Mouse (Mus musculus) megakaryocyte, adult 5-6 weeks (primary cell): Measurements from ENCODE around the gene Vps13d. TPM values are rescaled to one million over a fixed set of nuclear protein-coding genes. Genes with fewer than 3 reads are reported as not detected.

Source experiments
- ATAC-seq: 2 replicates; pipeline ENCODE4 v1.8.0; 2016; ENCODE audit warnings: mild to moderate bottlenecking, inconsistent platforms; ENCODE audit not compliant: poor library complexity, severe bottlenecking
- total RNA-seq, 2 experiments: library from RNA; stranded (forward) in 1 of 2; stranded (reverse) in 1 of 2; fragments of 153-499, 151-499 nt in 1 of 2; fragments of 221-1000, 200-1000 nt in 1 of 2; gene quantifications; 2 replicates each; pipeline versions ENCODE4 v1.2.3 to v1.2.4; 2015 to 2017

Gene Vps13d
- total RNA-seq, 2 experiments from 2014 or later, result 22.2 to 40.0 TPM

DNA sequence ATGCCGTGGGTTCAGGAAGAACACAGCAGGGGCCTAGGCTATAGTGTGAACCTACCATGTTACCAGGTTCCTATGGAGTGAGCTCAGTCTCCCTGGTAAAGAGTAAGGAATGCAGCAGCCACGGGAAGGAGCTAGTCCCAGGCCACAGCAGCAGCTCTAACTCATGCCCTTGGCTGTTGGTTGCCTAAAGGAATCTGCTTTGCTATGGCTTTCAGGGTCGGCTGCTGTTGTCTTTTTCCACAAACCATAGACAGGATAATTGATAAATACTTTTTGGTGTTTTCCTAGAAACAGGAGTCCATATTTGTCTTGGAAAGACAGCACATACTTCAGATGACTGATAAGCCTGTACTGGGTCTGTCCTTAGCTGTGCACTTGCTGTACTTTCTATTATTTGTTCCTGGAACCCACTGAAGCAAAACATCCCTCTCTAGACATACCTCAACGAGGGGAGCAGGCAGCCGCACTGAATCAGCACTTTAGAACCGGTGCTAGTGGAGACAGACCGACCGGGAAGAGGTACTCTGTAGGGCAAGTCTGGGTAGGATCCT lies 210.9 kb downstream of the Vps13d start:
- ATAC-seq, result no peak

DNA sequence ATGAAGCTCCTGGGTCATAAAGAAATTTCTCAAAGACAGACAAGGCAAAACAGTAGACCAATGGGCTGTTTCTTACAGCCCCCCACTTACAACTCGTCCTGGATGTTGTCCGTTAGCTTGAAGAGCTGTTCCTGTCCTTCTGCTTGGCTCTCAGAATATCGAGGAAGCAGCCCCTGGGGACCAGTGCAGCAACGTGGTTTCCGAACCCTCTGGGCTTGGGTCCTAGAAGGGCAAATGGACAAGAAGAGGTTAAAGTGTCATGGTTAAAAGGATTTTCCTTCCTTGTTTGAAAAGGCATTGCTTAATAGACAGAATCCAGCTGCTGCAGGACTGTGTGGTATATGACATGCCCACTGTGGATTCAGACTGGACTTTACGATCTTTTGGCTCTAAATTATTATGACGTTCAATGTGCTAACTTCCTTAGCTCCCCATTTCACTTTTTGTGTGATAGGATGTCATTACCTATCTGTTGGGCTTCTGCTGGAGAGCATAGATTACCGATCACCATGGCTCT lies 211.5 kb downstream of the Vps13d start:
- no peak for ATAC-seq

- ATAC-seq, result peak; percentile 71
Observed at GRCm38 (mm10) chr4:144980811-144981551, 213.8 kb downstream of the Vps13d start.

DNA sequence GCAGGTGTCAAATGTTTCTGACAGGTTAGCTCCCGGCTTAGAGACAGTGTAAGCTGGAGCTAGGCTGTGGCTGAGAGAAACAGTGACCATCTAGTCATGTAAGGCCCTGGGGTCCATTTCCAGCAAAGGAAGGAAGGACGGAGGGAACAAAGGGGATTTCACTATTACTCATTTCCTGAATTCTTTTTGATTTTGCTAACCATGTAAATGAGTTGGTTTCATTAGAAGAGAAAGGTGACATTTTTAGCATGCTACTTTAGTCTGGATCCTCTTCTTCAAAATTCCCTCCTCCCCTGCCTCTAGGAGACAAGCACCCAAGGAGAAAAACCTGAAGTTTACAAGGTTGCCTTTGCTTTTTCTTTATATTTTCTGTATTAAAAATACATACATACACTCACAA lies 214.7 kb downstream of the Vps13d start:
- ATAC-seq, result no peak

GRCm38 (mm10) chr4:144978039-144978438 lies 216.8 kb downstream of the Vps13d start:
- ATAC-seq, result no peak

GRCm38 (mm10) chr4:144977057-144977456 lies 217.7 kb downstream of the Vps13d start:
- no peak for ATAC-seq

DNA sequence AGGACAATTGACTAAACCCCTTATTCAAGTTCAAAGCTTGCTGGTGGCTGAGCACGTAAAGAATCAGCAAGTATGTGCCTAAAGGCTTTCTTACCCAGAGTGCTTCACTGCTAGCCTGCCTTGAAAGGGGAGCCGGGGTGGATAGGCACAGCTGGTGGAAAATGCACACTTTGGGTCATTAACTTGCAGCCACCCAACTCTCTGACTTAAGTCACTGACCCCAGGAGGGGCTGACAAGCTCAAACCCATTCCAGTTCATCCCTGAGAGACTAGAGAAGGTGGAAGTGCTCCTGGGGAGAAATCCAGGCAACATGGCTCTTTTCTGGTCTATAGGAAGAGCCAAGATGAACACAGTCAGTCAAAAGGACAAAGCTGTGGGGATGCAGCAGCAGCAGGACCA lies 219.3 kb downstream of the Vps13d start:
- ATAC-seq, result no peak

GRCm38 (mm10) chr4:144974458-144974857 lies 220.3 kb downstream of the Vps13d start:
- peak; percentile 34; the same call in 1 of the 2 replicates for ATAC-seq

- 0 out of 2 replicates have a peak, but pooled peaks have one; percentile 14 for ATAC-seq
Observed at GRCm38 (mm10) chr4:144972948-144973720, 221.7 kb downstream of the Vps13d start.

- ATAC-seq, result peak; percentile 82
Observed at GRCm38 (mm10) chr4:144971048-144971447, 223.8 kb downstream of the Vps13d start.

GRCm38 (mm10) chr4:144969030-144969429 lies 225.8 kb downstream of the Vps13d start:
- ATAC-seq, result peak; percentile 19; the same call in 1 of the 2 replicates

- no peak for ATAC-seq
Observed at GRCm38 (mm10) chr4:144968371-144968770, 226.4 kb downstream of the Vps13d start.

DNA sequence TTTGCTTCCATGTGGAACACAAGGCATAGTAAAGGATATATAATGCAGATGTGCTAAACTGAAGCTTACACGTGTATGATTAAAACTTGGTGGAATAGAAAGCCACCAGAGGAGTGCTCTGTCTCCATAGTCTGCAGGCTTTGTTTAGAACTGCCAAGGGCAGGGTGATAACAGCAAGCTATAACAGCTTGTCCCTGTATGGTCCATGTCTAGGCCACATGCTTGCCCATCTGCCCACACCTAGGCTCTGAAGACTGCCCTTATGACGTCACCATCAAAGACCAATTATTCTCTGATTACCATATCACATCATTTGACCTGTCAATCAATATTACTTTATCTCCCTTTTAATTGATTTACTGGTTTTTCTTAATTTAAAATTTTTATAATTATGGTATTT lies 229.6 kb downstream of the Vps13d start:
- ATAC-seq, result no peak

DNA sequence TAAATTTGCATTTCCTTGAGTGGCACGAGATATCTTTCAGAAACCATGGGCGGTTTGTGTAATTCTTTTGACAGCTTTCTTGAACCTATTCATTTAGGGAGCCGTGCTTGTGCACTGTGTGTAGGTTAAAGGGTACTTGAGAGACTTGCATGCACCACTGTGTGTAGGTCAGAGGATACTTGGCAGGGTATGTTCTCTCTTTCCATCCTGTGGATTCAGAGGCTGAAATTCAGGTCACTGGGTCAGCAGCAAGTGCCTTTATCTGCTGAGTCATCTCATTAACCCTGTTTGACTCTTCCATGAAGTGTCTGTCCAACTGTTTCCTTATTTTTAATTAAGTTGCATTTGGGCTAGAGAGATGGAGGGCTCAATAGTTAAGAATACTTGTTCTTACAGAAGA lies 233.1 kb downstream of the Vps13d start:
- no peak for ATAC-seq

DNA sequence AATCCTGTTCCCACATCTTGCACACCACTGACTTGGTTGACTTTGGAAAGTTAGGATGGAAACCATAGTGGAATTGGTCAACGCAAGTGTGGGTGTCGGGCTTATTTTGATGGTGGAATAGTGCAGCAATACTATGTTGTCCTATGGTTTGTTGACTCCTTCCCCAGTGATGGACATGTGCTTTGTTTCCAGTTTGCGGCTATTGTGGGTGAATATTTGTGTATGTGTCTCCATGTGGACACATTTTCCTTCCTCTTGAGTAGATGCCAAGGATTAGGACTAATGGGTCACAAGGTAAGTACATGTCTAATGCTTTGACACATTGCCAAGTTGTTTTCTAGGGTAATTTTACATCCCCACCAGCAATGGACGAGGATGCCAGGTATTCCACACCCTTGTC lies 233.6 kb downstream of the Vps13d start:
- ATAC-seq, result no peak

DNA sequence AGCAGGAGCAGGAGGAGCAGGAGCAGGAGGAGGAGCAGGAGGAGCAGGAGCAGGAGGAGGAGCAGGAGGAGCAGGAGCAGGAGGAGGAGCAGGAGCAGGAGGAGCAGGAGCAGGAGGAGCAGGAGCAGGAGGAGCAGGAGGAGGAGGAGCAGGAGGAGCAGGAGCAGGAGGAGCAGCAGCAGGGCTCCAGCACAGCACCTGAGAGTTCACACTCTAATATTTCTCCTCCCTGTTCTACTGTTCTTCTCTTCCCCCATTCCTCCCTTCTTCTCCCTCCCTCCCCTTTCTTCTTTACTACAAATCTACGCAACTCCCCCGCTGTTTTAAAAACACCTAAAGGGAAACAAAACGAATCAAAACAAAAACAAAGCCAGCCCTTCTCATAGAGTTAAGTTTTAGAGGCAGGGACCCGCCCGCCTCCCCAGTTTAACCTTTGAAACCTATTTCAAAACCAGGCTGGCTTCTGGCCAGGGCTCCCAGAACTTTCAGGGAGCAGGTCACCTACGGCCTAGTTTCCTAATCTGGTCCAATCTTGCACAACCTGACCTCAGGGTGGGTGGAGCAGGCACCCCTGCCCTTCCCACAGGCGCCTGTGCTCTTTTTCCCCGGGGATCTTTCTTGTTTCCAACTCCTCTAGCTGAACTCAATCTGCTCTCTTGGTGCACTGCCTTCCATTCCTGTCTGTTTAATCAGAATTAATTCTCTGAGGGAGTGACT lies 234.5 kb downstream of the Vps13d start:
- peak; percentile 71 for ATAC-seq

DNA sequence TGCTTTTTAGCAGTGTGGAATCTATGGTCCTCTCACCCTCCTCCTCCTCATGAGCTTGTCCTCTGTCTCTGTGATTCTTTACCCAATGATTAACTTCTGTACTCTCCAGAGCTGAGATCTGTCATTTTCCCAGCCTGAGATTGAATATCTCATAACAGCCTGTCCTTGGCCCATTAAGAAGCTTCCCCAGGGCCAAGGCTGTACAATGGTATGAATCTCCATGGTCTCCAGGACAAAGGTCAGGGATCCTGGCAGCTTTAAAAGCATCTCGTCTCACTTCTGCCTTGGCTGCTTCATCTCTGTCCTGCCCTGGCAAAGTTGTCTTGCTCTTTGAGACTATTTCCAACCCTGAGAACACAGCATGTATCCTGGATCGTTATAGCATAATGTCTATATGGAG lies 237.1 kb downstream of the Vps13d start:
- ATAC-seq, result no peak

DNA sequence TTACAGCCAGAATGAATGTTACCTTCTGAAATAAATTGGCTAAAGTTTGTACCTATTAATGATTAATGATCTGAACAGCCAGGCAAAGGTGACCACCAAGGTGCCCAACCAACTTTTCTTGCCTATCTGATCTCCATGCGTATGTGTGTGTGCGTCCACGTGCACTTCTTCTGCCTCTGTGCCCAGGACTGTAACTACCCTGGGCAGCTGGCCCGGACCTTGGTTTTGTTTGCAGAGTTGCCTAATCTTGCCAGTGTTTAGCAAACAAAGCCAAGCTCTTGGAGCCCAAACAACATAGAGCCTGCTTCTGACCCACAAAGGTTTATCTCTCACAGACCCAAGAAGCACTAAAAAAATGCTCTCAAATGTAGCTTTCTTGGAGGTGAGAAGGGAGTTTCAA lies 237.6 kb downstream of the Vps13d start:
- no peak for ATAC-seq

- ATAC-seq, result 0 out of 2 replicates have a peak, but pooled peaks have one; percentile 23
Observed at GRCm38 (mm10) chr4:144956293-144956692, 238.5 kb downstream of the Vps13d start.

- peak; percentile 77 for ATAC-seq
Observed at GRCm38 (mm10) chr4:144955863-144956262, 238.9 kb downstream of the Vps13d start.

DNA sequence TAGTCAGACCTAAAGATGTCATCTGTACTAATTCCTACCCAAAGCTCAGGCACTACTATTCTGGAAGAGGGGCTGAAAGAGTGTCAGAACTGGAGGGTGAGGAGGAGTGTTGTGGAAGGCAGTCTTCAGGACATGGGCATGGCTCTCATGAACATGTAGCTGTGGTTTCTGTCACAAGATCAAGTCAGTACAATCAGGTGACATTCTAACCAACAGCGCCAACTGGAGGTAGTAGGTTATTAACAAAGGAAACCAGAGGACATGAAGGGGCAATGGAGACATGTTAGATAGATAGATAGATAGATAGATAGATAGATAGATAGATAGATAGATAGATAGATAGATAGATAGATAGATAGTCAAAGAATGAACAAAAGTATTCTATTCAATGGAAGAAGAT lies 241.4 kb downstream of the Vps13d start:
- ATAC-seq, result no peak
